Mouse (Mus musculus) mesoderm, embryonic 11.5 days (tissue): ENCODE data around the gene Spsb1.

Experiments used
- DNase-seq: peaks from one replicate; pipeline ENCODE4 v3.0.0-alpha.2; 2012; ENCODE audit warnings: low read depth, low spot score

Spsb1 gene

DNA sequence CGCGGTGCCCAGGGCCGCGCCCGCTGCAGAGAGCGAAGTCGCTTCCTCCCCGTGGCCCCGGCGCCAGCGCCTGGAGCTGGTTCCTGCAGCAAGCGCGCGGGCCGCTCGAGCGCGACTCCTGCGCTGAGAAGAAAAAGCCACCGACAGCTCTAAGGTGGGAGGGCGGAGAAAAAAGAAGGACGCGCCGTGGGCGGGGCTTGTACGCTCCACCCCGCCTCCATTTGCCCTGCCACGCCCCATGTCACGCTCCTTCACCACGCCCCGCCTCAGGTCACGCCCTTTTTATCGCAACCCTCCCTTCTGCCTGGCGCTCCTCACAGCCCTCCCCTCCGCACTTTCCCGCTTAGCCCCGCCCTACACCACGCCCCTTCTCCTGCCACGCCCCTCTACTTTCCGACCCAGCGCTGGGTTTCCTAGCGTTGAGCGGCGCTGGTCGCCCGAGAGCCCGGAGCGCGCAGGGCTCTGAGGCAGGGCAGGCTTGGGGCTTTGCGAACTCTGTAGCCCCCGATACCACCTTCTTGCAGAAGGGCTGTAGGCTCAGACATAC lies at the start of gene Spsb1:
TSS of gene Spsb1 (minus strand) at position 151 of the 547 bp plus-strand sequence.
- DNase-seq, result peak; percentile 98

DNA sequence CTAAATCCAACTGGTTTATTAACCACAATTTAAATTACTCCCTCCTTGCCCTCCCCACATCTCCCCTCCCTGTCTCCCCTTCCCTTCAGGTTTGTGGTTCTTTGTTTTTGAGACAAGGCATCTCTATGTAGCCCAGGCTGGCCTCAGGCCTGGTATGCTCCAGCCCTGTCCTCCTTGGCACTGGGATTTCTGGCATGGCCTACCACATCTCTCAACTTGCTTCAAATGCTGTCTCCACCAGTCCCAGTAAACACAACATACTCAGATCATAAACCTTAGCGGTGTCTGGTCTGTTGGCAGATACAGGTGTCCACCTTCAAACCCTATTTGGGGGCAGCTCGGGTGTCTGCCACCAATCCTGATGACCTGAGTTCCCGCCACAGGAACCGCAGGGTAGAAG lies 48.8 kb upstream of the Spsb1 start:
- DNase-seq, result no peak

DNA sequence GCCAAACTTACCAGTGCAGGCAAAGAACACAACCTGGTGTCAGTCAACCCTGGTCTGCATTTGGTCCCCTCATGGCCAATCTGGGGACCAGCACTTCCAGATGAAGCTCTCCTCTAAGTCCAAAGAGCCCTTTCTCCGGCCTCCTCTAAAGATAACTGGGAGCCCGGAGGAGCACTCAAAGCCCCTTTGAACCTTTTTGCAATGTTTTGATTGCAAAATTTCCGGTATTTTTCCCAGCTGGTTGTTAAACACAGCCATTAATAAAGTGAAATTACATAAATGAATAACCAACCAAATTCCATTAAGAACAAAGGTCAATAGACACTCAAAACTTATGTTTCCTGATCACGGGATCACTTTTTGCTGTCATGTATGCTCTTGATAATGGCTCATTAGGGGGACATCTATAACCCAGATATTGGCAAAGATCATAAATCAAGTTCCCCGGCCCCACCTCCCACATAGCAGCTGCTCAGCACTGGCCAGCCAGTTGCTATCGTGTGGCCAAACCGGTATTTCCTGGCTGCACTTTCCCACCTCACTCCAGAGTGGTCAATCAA lies 48.3 kb upstream of the Spsb1 start:
- DNase-seq, result peak; percentile 54

DNA sequence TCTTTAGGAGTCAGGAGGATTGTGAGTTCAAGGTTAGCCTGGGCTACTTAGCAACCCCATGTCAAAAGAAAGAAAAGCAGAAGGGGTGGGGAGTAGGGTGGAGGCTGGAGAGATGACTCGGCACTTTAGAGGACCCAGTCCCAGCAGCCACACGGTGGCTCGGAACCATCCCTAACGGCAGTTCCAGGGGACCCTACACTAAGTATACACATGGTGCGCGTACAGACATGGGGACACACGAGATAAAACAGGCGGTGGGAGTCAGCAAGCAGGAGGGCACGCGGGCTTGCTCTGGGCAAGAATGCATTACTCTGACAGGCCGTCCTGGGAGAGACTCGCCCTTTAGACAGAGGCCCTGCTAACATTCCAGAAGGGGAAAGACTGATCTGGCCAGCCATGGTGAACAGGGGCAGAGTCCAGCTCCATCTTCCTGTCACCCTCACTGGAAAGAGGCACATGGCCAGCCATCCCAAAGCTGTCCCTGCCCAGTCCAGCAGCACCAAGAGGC lies 47.2 kb upstream of the Spsb1 start:
- no peak for DNase-seq

DNA sequence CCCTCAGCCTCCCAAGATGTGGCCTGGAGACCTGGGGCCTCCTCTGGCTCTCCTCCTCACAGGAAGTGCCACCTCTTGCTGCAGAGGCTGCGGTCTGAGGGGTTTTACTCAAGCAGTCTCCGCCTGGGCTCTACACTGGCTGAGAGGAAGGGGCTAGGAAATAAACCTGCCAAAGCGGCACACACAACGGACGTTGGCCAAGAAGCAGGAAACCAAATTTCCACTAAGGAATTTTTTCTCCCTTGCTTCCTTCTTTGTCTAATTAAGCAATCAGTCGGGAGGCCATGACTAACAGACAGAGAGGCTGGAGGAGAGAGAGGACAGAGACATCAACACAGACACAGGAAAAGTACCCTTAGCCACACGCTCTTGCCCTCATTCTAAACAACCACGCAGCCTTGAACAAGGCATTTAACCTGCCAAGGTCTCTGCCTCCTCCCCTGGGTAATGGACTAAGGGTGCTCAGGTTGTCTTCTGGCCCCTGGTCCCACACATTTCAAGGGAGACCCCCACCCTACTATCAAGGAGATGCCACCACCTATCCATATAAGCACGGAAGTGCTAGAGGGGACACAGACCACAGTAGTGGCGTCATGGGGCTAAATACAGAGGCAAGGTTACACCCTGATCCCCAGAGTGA lies 46.5 kb upstream of the Spsb1 start:
- no peak for DNase-seq

DNA sequence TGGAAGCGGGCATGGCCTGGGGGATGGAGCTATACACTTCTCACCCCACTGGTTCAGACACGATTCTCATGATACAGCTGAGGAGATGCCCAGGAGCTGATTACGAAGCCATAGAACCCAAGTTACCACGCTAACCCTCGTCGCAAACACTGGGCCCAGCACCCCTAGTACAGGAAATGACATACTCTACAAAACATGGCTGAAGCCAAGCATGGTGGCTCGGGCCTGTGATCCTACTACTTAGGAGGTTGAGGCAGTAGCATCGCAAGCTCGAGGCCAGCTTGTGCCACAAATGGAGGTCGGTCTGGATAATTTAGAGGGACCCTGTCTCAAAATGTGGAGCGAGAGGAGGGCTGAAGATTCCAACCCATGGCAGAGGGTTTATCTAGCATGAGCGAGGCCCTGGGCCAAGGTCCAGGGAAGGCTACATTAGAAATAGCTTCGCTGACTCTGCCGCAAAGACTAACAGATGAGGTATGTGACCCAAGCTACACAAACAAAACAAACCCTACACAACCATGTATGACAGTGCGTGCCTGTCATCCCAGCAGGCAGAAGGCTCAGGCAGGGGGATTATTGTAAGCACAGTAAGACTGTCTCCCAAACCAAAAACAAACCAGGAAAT lies 45.2 kb upstream of the Spsb1 start:
- DNase-seq, result no peak

DNA sequence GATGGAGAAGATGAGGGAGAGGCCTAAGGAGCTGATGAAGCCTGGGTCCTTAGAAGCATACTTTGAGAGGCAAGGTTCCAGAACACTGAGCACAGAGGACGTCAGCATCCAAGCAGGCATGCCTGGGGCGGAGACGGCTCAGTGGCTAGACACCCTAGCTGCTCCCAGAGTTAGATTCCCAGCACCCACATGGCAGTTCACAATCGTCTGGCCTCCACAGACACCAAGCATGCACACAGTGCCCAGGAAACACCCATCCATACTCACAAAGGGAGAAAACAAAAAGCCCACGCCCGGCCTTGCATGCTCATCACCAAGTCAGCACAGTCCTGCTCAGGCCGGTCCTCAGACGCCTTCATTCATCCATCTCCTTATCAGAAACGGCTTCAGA lies 44.7 kb upstream of the Spsb1 start:
- DNase-seq, result no peak

DNA sequence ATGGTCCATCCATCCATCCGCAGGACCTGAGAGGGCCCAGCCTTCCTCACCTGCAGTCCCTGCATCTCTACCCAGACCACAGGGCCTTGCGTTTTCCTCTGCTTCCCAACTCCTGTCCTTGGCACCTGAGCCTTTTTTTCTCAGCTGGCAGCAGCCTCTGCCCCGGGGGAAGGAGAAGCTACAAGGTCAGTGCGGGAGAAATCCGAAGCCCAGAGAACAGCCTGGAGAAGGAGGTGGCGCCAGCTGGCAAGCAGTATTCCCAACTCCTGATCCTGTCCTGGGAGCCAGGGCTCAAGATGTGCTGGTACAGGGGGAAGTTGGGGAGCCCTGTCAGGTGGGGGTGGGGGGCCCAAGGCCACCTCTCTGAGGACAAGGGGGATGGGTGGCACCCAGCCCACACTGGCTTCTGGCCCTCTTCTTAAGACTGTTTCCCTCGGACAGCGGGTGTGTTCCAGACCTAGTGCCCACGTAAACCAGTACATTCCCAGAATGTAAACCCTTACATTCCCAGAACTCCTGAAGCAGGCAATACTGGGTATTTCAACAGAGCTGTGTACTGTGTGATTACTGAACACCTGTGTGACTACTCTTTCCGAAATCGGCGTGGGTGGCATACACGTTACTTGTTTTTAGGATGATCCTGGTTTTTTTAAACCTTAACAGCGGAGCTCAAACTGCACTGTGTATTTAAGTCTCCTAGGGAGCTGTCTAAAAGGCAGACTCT lies 44.1 kb upstream of the Spsb1 start:
- no peak for DNase-seq

DNA sequence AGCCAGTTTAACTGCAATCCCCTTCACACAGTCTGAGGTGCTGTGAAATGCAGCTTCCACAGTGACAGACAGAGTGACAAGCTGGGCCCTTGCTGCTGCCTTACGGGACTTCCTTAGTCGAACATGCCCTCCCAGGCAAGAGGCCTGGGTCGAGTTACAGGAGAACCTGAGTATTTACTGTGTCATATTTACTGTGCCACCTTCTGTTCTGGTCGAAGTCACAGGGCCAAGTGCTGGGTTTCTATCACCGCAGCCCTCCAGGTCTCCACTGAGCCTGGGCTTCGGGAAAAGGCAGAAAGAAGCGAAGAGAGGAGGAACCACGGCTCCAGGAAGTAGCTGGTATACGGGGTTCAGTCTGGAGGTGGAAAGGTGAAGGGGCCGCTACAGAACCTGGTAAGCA lies 43.2 kb upstream of the Spsb1 start:
- DNase-seq, result no peak

DNA sequence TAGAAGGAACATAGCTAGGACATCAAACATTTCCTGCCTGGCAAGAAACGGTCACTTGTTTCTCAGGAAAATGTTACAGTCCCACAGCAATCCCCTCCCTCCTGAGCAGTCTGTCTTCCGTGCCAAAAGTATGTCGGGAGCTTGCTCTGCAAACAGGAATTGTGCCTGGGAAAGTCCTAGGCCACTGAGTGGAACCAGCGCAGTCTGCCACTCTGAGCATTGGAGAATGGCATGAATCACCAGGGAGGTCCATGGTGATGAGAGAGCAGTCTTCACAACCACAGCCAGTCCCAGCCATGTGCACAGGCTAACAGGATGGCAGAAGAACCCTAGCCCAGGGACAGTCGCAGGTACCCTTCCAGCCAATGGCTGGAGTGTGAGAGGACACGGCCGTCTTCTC lies 41.6 kb upstream of the Spsb1 start:
- DNase-seq, result no peak

DNA sequence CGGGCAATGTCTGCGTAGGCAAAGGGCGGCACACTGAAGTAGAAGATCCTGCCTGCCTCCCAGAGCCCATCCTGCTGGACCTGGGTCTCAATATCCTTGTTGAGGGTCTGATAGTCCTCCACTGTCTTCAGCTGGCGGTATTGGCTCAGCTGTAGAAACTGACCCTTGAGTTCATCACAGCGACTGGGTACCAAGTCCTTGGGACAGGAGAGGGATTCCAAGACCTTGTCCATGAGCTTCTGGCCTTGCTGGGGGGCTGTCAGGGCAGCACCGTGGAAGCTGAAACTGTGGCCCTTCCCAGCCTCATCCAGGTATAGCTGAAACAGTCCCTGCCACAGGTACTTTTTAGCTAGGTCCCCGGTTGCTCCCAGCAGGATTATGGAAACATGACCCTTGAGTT lies 41.1 kb upstream of the Spsb1 start:
- DNase-seq, result no peak

DNA sequence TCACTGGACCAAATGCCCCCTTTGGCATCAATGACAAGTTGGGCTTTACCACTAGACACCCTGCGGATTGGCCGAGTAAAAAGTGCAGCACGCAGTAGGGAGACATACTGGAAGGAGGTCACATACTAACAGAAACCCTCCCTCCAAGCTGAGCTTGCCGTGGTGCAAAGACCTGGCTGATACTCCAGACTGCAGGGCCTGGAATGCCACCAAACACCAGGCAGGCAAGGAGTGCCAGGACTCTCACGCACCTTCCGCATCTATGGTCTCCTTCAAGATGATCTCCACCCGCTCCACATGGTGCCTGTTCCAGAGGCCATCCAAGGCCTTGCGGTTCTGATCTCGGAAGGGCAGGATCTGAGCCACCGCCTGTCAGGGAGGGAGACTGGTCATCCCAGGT lies 39.4 kb upstream of the Spsb1 start:
- DNase-seq, result no peak

DNA sequence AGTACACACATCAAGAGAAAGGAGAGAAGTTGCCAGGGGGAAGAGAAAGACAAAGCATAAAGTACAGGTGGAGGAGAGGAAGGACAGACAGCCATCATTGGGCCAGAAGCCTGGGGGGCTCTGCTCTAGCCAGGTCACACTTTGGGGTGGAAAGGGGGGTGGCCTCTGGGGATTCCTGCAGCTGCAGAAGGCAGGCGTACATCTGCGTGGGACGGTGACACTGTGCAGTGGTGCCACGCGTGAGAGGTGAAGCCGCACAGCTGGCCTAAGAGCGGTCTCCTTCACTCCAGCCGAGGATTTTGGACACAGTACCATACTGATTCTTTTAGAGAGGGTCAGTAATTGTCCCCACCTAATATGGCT lies 37.8 kb upstream of the Spsb1 start:
- no peak for DNase-seq

DNA sequence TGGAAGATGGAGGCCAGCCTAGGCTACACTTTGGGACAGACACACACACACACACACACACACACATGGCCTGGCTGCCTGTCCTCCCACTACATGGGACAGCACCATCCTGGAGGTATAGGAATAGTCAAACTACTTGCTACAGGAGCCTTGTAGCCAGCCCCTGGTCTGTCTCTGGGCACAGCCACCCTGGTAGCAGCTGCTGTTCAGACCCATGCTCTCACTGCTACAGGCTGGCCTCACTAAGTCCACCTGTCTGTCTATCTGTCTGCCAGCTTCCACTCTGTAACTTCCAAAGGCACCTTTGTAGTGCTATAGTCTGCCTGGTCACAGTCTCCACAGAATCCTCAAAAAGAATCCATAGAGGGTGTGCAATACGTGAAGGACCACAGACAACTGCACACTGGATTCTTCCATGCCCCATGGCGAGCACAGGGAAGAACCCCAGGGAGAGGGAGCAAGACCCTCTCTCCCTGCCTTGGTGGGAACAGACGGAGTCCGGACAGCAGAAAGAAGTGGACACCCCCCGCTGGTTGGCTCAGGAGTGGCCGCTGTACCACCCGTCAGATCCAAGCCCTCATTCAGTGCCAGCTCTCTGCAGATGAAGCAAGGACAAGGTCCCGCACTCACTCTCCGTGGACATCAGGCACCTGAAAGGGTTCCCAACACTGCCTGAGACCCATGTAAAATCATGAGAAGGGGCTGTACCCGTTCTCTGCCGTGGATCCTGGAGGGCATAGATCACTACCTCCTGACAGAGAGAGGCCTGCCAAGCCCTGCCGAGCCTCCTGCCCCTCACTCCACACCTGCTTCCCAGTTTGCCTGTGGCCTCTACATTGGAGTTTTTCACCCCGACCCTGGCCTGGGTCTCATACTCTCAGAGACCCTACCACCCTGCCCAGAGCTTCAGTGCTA lies 37.2 kb upstream of the Spsb1 start:
- DNase-seq, result no peak

DNA sequence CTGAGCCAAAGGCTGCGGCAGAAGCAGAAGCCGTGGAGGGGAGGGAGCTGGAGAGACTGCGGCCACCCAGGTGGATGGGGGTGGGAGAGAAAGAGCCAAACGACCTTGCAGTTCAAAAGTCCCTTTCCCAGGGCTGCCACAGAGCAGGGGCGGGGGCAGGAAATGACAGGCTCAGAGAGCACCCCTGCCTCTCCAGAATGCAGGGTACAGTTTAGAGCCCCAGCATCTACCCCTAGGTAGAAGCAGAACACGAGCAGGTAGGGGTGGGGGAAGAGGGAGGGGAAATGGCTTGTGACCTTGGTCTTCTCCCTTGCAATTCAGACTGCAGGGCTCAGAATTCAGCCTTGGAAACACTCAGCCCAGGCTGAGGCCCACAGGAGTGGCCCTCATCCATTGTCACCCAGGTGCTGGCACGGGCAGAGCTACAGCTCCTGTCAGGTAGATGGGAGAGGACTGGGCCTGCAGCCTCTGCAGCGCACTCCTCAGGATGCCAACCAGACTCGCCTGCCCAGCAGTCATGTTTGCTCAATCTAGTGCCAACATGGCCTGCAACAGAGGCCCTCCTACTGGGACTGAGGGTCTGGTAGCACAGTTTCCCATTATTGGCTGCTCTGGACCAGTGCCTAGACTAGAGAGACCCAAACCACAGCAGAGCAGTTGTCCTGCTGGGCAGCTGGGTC lies 36.3 kb upstream of the Spsb1 start:
- DNase-seq, result no peak

DNA sequence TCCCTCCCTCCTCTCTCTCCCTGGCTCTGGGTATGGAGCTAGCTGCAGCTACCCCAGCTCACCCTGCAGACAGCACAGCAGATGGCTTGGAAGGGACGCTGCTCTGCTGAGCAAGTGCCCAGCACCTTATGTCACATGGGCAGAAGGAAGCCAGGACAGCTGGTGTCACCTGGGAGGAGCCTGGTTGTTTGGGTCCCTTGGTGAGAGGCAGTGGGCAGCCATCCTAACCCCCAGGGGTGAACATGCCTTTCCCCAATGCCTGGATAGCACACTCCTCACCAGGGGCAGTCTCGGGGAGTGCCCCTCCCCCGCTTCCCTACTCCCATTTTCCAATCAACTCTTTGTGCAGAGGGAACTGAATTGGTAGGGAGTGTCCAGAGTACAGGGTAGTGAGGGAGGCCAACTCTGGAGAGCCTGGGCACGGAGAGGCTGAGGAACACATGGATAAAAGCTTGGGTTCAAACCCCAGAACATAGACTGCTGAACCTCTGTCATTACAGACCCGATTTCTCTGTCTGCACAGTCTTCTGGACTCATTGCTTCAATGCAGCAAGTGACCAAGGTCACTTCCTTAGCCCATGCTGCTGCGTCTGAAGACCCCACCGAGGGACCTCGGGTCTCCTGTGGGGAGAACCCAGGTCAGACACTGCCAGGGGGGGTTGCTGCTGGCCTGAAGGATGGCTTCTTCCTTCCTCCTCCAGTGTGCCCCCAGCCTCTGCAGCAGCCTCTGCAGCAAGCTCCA lies 35.5 kb upstream of the Spsb1 start:
- peak; percentile 40 for DNase-seq

DNA sequence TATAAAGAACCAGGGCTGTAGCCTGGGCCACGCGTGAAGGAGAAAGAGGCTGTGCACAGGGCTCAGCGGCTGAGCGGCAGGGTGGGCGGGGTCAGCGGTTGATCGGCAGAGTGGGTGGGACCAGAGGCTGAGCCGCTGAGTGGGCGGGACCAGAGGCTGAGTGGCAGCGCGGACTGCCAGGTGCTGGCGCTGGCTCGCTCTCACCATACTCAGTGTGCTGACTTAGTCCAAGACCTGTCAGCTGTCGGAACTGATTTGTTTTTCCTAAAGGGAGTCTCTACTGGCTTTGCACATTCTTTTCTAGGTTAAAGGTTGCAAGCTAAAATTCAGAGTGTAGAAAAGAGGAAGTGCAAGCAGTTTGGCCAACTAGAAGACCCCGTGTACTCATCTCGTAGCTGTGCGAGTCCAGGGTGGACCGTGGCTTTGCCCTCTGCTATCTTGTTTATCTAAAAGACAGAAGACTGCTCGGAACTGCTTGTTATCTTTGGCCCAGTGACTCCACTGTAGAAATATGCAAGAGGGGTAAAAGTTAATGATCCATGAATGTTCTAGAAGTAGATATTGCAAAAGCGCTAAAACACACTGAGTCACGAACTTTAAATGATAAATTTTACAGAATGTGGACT lies 34.2 kb upstream of the Spsb1 start:
- peak; percentile 83 for DNase-seq

DNA sequence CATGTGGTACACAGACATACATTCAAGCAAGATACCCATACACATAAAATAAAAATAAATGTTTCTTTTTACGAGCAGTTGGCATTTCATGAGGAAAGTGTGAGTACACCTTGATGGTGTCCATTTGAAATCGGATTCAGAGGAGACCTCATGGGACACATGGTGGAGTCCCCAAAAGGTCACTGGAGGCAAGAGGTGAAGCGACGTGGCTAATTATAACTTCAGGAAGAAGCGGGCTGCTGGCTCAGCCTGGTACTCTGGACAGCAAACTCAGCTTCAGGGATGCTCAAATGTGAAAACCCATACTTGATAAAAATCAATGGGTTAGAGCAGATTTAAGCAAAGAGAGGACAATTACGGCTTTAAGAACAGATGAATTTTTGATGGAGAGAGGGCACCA lies 33.5 kb upstream of the Spsb1 start:
- DNase-seq, result no peak

DNA sequence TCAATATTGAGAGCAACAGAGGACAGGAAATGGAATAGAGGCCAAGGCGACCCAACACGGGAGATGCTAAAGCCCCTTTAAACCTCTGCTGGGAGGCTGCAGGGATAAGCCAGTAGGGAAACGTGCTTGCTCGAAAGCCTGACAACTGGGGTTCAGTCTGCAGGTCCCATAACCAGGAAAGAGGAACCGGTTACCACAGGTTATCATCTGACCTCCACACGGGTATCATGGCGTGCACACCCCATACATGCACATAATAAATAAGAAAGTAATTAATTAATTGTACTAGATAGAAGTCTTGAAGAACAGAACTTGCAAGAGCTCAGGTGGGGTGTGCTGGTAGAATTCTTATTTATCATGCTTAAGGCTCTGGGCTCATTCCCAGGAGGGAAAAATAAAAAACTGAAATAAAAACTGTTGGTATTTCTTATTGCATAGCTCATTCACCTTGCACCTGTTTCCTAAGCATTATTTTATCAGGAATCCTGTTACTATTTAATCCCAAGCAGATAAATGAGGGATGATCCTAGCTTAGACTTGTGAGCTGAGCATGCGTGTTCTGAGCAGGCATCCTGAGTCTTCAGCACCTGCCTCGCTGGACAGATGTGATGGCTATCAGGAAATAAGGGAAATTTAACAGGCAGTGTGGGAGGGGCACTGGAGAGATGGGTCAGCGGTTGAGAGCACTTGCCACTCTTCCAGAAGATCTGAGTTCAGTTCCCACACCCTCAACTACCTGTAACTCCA lies 32.0 kb upstream of the Spsb1 start:
- no peak for DNase-seq
